1 mouse cellular context compared by ENCODE assay signal in the genomic region with DNA sequence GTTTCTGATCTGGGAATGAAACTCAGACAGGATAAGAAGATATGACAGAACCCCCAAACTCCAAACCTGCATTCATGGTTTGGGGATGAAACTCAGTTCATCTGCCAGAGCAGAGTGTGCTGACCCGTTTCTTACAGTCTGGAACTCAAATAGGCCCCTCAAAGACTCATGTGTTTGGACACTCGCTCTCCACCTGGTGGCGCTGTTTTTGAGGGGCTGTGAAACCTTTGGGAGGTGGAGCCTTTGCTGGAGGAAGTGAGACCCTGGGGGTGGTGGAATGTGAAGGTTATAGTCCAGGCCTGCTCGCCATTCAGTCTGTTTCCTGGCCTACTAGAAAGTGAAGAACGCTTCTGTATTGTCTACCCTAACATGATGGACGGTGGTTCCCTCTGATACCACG.
TF ChIP-seq lines count a peak whose summit lies in the region.

No protein-coding gene starts in this region.

TF ChIP-seq in MEL, 35 proteins besides CTCF, POLR2A, EP300 and RAD21:
- TF ChIP-seq TAL1 (IDR thresholded peaks at IDR 0.05; ENCODE audit: low read length) (no peak), KAT2A (conservative IDR thresholded peaks at IDR 0.05; ENCODE audit: low read depth, low read length) (no peak), HCFC1 (IDR thresholded peaks at IDR 0.05; ENCODE audit: low read depth, low read length) (no peak), MAZ (IDR thresholded peaks at IDR 0.05; ENCODE audit: low read depth, low read length) (no peak), NRF1 (IDR thresholded peaks at IDR 0.05; ENCODE audit: insufficient read depth, low read depth, low read length, poor library complexity, severe bottlenecking) (no peak)
